Mouse (Mus musculus) liver, embryonic 14.5 days (tissue): ENCODE measurements around the gene Ak5. TPM values are rescaled to one million over a fixed set of nuclear protein-coding genes. Genes with fewer than 3 reads are reported as not detected.
A peak's percentile ranks its signal among the peaks of the same experiment; 100 is the strongest.

Experiments
- ATAC-seq: fragments of 200-750 bp; cut with Nextera tagmentation; 2 replicates; pipeline ENCODE4 v1.8.0; 2017; ENCODE audit warnings: moderate number of reproducible peaks, mild to moderate bottlenecking, moderate library complexity; ENCODE audit not compliant: insufficient read depth
- DNase-seq, 3 experiments: peaks; one replicate each; pipeline ENCODE4 v3.0.0-alpha.2; 2012 to 2013; ENCODE audit warnings: low read depth in 3 of 3, low spot score in 3 of 3
- H3K27ac ChIP-seq: fragments of 300-500 bp; sonication (generic); 2 replicates; pipeline ENCODE4 v1.5.1; 2014; ENCODE audit warnings: moderate library complexity, mild to moderate bottlenecking, control low read depth, inconsistent platforms
- H3K27me3 ChIP-seq: fragments of 300-500 bp; sonication (generic); 2 replicates; pipeline ENCODE4 v1.6.1; 2014; ENCODE audit warnings: mild to moderate bottlenecking, low read length, moderate library complexity; ENCODE audit not compliant: control insufficient read depth, insufficient read depth
- H3K36me3 ChIP-seq: fragments of 300-500 bp; sonication (generic); replicated peaks from 2 replicates; pipeline ENCODE4 v1.6.1; 2014; ENCODE audit warnings: low read depth; ENCODE audit not compliant: control insufficient read depth, insufficient read depth
- H3K4me1 ChIP-seq, 2 experiments: fragments of 200-500 bp in 1 of 2; fragments of 300-500 bp in 1 of 2; sonication (generic) in 1 of 2; replicated peaks; 2 replicates each; pipeline ENCODE4 v1.6.1; 2012 to 2014; ENCODE audit warnings: antibody characterized with exemption in 1 of 2, inconsistent platforms in 1 of 2, low read length in 1 of 2; ENCODE audit not compliant: control insufficient read depth in 2 of 2, insufficient read depth in 2 of 2
- H3K4me2 ChIP-seq: fragments of 300-500 bp; sonication (generic); 2 replicates; pipeline ENCODE4 v1.6.1; 2014; ENCODE audit warnings: low read depth, mild to moderate bottlenecking, control low read depth, moderate library complexity
- H3K4me3 ChIP-seq, 2 experiments: fragments of 200-500 bp in 1 of 2; fragments of 300-500 bp in 1 of 2; sonication (generic) in 1 of 2; 2 replicates each; pipeline ENCODE4 v1.5.1; 2012 to 2014; ENCODE audit warnings: low read depth in 2 of 2, low read length in 2 of 2, mild to moderate bottlenecking in 2 of 2, control low read depth in 1 of 2, inconsistent platforms in 1 of 2, moderate library complexity in 1 of 2; ENCODE audit not compliant: insufficient read depth in 1 of 2
- H3K9ac ChIP-seq: fragments of 300-500 bp; sonication (generic); replicated peaks from 2 replicates; pipeline ENCODE4 v1.6.1; 2014; ENCODE audit warnings: mild to moderate bottlenecking, control low read depth, moderate library complexity
- H3K9me3 ChIP-seq: fragments of 300-500 bp; sonication (generic); 2 replicates; pipeline ENCODE4 v1.6.1; 2016; ENCODE audit warnings: low read length, mixed read lengths; ENCODE audit not compliant: control insufficient read depth
- CTCF ChIP-seq: IDR thresholded peaks from 2 replicates; pipeline ENCODE4 v1.5.1; 2016; ENCODE audit warnings: antibody characterized with exemption, low read depth, control low read depth
- EP300 ChIP-seq: IDR thresholded peaks from 2 replicates; pipeline ENCODE4 v1.6.1; 2016; ENCODE audit warnings: antibody characterized with exemption, low read depth
- WGBS: fragments of 180-500 bp; shearing (Covaris S2); extraction: QIAGEN DNeasy Blood & Tissue Kit; methylation state at CpG from one replicate; pipeline ENCODE4 v1.1.7; 2014; ENCODE audit not compliant: insufficient replicate concordance; 5-methylcytosine and 5-hydroxymethylcytosine counted together
- polyA plus RNA-seq, 2 experiments: library from polyadenylated mRNA; depleted of rRNA in 1 of 2; stranded (reverse) in 1 of 2; unstranded in 1 of 2; fragments of >200 nt; fragmentation: Nextera tagmentation in 1 of 2; extraction: Ambion mirVana in 1 of 2; gene quantifications; 2 replicates each; pipeline versions ENCODE4 v1.2.1 to v1.2.3; 2012 to 2014

The Ak5 gene
- polyA plus RNA-seq, 2 experiments = 0.08 to 0.18 TPM

DNA sequence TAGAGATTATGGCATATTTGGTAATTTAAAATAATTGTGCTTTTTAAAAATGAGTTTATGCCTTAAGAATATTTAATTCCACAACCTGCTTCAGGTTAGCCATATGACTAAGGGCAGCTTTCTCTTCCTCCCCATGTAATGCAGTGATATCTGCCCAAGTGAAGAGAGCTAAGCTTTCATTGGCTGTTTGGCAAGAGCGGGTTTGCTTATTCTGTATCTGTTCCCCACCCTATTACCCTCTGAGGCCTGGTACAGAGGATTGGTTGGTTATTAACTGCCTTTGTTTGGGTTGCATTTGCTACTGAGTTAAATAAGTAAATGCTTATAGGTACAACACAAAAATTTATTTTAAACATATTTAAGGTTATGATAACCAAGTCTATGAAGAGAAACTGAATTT lies 221.2 kb downstream of the Ak5 start:
- Histone ChIP-seq H3K27ac (no peak overlapping the region), H3K4me2 (no peak overlapping the region), H3K4me3 (no peak overlapping the region), H3K9ac (no peak overlapping the region), H3K36me3 (peaks cover 12% of the 10 kb centered on the region), H3K9me3 (no peaks in the 10 kb centered on the region), H3K27me3 (no peaks in the 10 kb centered on the region), H3K4me1 (peaks cover 0 to 5% of the 10 kb centered on the region in 2 experiments; a peak in 1 of 4 replicates)
- 52% methylated on average over 1 of the region's 1 CpGs for WGBS
- no peak for TF ChIP-seq CTCF
- no peak for TF ChIP-seq EP300
- DNase-seq = no peak
- ATAC-seq = peak; percentile 53; the same call in 1 of the 2 replicates

DNA sequence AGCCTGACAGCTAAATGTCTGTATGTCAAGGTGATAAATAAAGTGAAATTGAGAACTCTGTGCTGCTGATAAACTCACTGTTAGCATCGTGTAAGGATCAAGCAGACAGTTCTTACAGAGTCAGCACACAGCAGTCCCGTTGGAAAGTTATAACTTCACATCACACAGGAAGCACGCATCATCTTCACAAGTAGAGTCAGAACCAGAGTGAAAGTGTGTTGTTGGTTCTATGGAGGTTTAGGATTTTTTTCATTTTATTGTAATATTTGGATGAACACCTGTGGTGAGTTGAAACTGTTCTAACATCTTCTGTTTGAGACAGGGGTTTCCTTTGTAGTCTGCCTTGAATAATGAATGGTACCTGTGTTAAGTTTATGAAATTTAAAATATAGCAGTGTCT lies 224.0 kb downstream of the Ak5 start:
- no peak for ATAC-seq
- WGBS = 65% methylated on average over 3 of the region's 3 CpGs
- no peak for DNase-seq
- Histone ChIP-seq H3K9ac (no peak overlapping the region), H3K4me2 (no peak overlapping the region), H3K27ac (no peak overlapping the region), H3K4me3 (no peak overlapping the region), H3K27me3 (no peaks in the 10 kb centered on the region), H3K4me1 (peaks cover 0 to 5% of the 10 kb centered on the region in 2 experiments; a peak in 1 of 4 replicates), H3K36me3 (peaks cover 2% of the 10 kb centered on the region), H3K9me3 (no peaks in the 10 kb centered on the region)
- TF ChIP-seq EP300 (no peak), CTCF (no peak)

GRCm38 (mm10) chr3:152442795-152443194 lies 225.4 kb downstream of the Ak5 start:
- Histone ChIP-seq H3K27ac (no peak overlapping the region), H3K9ac (no peak overlapping the region), H3K27me3 (no peaks in the 10 kb centered on the region), H3K9me3 (no peaks in the 10 kb centered on the region), H3K4me3 (no peak overlapping the region), H3K4me1 (peaks cover 0 to 5% of the 10 kb centered on the region in 2 experiments; a peak in 1 of 4 replicates), H3K4me2 (no peak overlapping the region), H3K36me3 (no peaks in the 10 kb centered on the region)
- TF ChIP-seq CTCF (no peak), EP300 (no peak)
- WGBS = 70% methylated on average over 4 of the region's 4 CpGs
- ATAC-seq (no peak), DNase-seq (no peak)

DNA sequence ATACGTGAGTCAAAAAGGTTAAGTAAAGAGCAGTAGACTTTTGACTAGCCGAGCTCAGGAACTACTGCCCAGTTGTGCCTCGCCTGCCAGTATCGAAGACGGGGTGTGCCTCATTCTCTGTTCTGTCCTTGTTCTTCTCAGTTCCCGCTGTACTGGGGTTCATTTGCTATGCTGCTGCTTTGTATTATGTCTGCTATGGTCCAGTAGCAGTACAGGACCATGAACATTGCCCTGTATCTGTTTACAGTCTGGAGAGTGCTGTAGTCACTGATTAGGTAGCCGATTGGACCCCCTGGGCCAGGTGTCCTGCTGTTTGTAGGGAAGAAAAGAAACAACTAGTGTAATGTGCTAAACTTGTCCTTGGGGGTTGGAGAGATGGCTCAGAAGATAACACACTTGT lies 230.1 kb downstream of the Ak5 start:
- TF ChIP-seq CTCF = no peak
- TF ChIP-seq EP300 = no peak
- DNase-seq (no peak), ATAC-seq (peak; percentile 62)
- Histone ChIP-seq H3K9me3 (no peaks in the 10 kb centered on the region), H3K27ac (no peak overlapping the region), H3K4me3 (no peak overlapping the region), H3K4me2 (no peak overlapping the region), H3K9ac (no peak overlapping the region), H3K27me3 (no peaks in the 10 kb centered on the region), H3K4me1 (peaks cover 2 to 3% of the 10 kb centered on the region in 2 experiments; a peak in 2 of 4 replicates), H3K36me3 (no peaks in the 10 kb centered on the region)
- WGBS = 75% methylated on average over 7 of the region's 7 CpGs

DNA sequence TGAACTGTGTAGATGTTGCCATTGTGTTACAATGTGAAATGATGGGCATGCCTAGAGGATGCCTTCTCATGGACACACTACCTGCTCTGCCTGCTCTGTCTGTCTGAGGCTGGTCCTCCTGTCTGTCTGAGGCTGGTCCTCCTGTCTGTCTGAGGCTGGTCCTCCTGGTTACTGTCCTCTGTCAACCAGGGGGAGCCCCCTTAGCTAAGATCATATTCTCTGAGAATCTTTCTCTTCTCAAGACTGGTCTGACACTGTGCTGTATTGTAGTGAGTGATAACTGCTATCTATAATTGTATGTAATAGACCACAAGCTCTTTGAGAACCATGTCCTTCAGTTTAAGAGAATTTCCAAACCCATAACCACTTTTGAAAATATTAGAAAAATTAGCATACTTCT lies 232.6 kb downstream of the Ak5 start:
- TF ChIP-seq EP300 (no peak), CTCF (no peak)
- Histone ChIP-seq H3K27me3 (no peaks in the 10 kb centered on the region), H3K9ac (no peak overlapping the region), H3K4me2 (no peak overlapping the region), H3K4me3 (no peak overlapping the region), H3K36me3 (no peaks in the 10 kb centered on the region; the same call in 1 of the 2 replicates), H3K27ac (no peak overlapping the region), H3K9me3 (no peaks in the 10 kb centered on the region), H3K4me1 (peaks cover 2 to 3% of the 10 kb centered on the region in 2 experiments; a peak in 2 of 4 replicates)
- no peak for DNase-seq
- no peak for ATAC-seq
